In genomic region chr5:49150116-49150811, GRCm38 (mm10) we compare ENCODE assay signal across 26 mouse cellular contexts.
A peak's percentile ranks its signal among the peaks of the same experiment; 100 is the strongest.
DNase-seq lines count a peak whose midpoint lies in the region; ATAC-seq lines count a peak whose summit lies in the region.
"Had no signal": no experiment of that assay in that cellular context is flagged by ENCODE, and none has a peak within 500 bp of the region (broad histone marks: within the 10 kb centered on the region; RNA-seq: fewer than 3 reads in every experiment).

No protein-coding gene starts in this region.

- H3K27me3 ChIP-seq in forebrain, embryonic 16.5 days (replicated peaks; ENCODE audit: control insufficient read depth, insufficient read depth, low read length), result no peaks in the 10 kb centered on the region
- H3K27me3 ChIP-seq: heart, embryonic 12.5 days; liver, embryonic 15.5 days; neural tube, embryonic 13.5 days; Patski had no signal

- no peak overlapping the region for H3K4me3 ChIP-seq in forebrain, embryonic 16.5 days (replicated peaks; ENCODE audit: low read length)
- H3K4me3 ChIP-seq: heart, embryonic 12.5 days; liver, embryonic 15.5 days; midbrain, embryonic 10.5 days; neural tube, embryonic 13.5 days had no signal

- 43% methylated on average over 2 of the region's 2 CpGs for WGBS in forebrain, embryonic 16.5 days

- no peaks in the 10 kb centered on the region; the same call in 1 of the 2 replicates for H3K4me1 ChIP-seq in forebrain, embryonic 16.5 days (replicated peaks; ENCODE audit: control insufficient read depth, insufficient read depth, low read length)
- H3K4me1 ChIP-seq: heart, embryonic 12.5 days; liver, embryonic 15.5 days; midbrain, embryonic 10.5 days; neural tube, embryonic 13.5 days had no signal

- DNase-seq in cerebellum, adult 9-11 months, result peak; percentile 7
- DNase-seq in cerebellum, postnatal 36 days, result no peak
- DNase-seq in frontal cortex, postnatal 14 days (ENCODE audit: low spot score in 2 of 2), result no peak
- peak; percentile 4 for DNase-seq in layer of hippocampus, adult 9-11 months
- DNase-seq in layer of hippocampus, postnatal 10 days (ENCODE audit: low spot score in 2 of 2), result no peak
- no peak for DNase-seq in kidney, postnatal 4 days
- DNase-seq: adrenal gland, adult 8-10 months; cerebellum, adult 11 months; embryo, embryonic 11 days; heart, adult 11 months; heart, postnatal 14 days; kidney, adult 2 months; kidney, postnatal 10 days; right cerebral cortex, postnatal 14 days; spleen, adult 18-20 months; thymus, postnatal 36 days had no signal

- H3K36me3 ChIP-seq in forebrain, embryonic 16.5 days (ENCODE audit: control insufficient read depth, insufficient read depth), result no peaks in the 10 kb centered on the region
- H3K36me3 ChIP-seq: heart, embryonic 12.5 days; liver, embryonic 15.5 days; midbrain, embryonic 10.5 days; neural tube, embryonic 13.5 days had no signal

- no peak overlapping the region for H3K9ac ChIP-seq in forebrain, embryonic 16.5 days (replicated peaks; ENCODE audit: low read depth, low read length)
- H3K9ac ChIP-seq: heart, embryonic 12.5 days; liver, embryonic 15.5 days; neural tube, embryonic 13.5 days had no signal

- H3K27ac ChIP-seq in forebrain, embryonic 16.5 days (ENCODE audit: low read length), result no peak overlapping the region
- H3K27ac ChIP-seq: liver, embryonic 15.5 days; macrophage; midbrain, embryonic 10.5 days; neural tube, embryonic 13.5 days had no signal

- H3K4me2 ChIP-seq in forebrain, embryonic 16.5 days (ENCODE audit: low read length), result no peak overlapping the region
- H3K4me2 ChIP-seq: heart, embryonic 12.5 days; liver, embryonic 15.5 days; neural tube, embryonic 13.5 days had no signal

- H3K9me3 ChIP-seq in forebrain, embryonic 16.5 days (ENCODE audit: control insufficient read depth, low read length), result no peaks in the 10 kb centered on the region
- H3K9me3 ChIP-seq: heart, embryonic 12.5 days; liver, embryonic 15.5 days; midbrain, embryonic 10.5 days; neural tube, embryonic 13.5 days had no signal

- peak; percentile 52; the same call in 1 of the 2 replicates for ATAC-seq in frontal cortex, adult (ENCODE audit: low TSS enrichment)
- peak; percentile 95 for ATAC-seq in forebrain, embryonic 16.5 days
- ATAC-seq: CD4-positive, CD25-positive, alpha-beta regulatory T cell, adult 4 months; inflammation-experienced regulatory T-cells, adult 6 months; Patski had no signal

Comparison
In these comparisons a context has a peak if more than half of its experiments do, and no peak if none do; other contexts are left out.
1. DNase-seq: peak in cerebellum, adult 9-11 months (single experiment) and layer of hippocampus, adult 9-11 months (single experiment); none in cerebellum, postnatal 36 days (0 of 2), frontal cortex, postnatal 14 days (0 of 2), layer of hippocampus, postnatal 10 days (0 of 2) and kidney, postnatal 4 days (0 of 2).